Mouse (Mus musculus) stomach, postnatal 0 days (tissue): ENCODE measurements around the gene Gm49392.

ENCODE experiments used
- CTCF ChIP-seq: IDR thresholded peaks from 2 replicates; pipeline ENCODE4 v1.5.1; 2016; ENCODE audit warnings: antibody characterized with exemption, low read depth, mild to moderate bottlenecking, moderate library complexity
- EP300 ChIP-seq: optimal IDR thresholded peaks from 2 replicates; pipeline ENCODE3; 2016; ENCODE audit warnings: antibody characterized with exemption

DNA sequence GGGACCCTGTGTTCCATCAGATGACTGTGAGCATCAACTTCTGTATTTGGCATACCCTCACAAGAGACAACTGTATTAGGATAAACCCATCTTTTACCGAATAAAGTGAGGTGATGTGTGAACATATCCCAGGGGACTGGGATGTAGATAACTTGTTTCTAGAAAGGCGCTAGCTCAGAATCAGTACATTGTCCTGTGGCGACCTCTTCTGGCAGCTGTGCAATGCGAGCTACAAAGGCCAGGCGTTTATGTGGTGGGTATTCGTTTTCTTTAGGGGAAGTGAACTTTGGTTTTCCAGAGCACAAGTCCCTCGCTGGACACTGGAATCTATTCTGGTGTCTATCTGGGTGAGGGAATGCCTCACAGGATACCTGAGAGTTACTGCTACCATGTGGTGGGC is 77.2 kb downstream of the Gm49392 start:
- TF ChIP-seq EP300 (no peak), CTCF (peak; percentile 87)
